Mouse (Mus musculus): ENCODE measurements around the gene Psenen.
A peak's percentile ranks its signal among the peaks of the same experiment; 100 is the strongest.

The Psenen gene

DNA sequence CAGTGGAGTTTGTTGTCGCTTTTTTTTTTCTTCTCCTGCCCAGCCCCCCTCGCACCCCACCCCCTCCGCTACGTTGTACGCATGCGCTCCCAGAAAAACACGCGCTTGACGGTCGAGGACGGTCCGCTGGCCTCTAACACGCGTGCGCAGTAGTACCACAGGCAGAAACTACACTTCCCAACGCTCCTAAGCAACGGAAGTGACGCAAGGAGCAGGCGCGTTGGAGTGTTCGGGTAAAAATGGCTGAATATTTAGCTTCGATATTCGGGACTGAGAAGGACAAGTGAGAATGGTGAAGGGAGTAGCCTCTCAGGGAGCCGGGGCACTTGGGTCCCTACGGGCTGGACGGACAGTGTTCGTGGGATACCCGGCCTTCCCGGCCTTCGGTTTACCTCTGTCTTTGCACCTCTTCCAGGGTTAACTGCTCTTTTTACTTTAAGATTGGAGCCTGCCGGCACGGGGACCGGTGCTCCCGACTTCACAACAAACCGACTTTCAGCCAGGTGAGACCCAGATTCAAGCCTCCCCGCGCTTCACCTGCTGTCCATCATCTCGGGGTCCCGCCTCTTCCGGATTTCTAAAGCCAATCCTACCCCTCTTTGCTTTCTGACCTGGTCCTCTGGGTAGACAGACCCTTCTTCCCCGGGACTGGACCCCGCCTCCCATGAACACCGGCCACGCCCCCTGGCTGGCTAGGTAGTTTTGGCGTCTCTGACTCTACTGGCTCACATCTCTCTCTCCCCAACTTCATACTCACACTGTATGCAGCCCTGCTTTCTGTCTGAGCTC, at the start of gene Psenen, which contains the start of the genes U2af1l4 and Gm49396:
Gene Psenen, minus strand, starts transcription at position 511 of the 789 bp plus-strand sequence.
Gene U2af1l4, plus strand, starts transcription at position 185 of the 789 bp plus-strand sequence.
Gene Gm49396, plus strand, starts transcription at position 228 of the 789 bp plus-strand sequence.
- DNase-seq (ENCODE audit: low spot score): peak; percentile 96

DNA sequence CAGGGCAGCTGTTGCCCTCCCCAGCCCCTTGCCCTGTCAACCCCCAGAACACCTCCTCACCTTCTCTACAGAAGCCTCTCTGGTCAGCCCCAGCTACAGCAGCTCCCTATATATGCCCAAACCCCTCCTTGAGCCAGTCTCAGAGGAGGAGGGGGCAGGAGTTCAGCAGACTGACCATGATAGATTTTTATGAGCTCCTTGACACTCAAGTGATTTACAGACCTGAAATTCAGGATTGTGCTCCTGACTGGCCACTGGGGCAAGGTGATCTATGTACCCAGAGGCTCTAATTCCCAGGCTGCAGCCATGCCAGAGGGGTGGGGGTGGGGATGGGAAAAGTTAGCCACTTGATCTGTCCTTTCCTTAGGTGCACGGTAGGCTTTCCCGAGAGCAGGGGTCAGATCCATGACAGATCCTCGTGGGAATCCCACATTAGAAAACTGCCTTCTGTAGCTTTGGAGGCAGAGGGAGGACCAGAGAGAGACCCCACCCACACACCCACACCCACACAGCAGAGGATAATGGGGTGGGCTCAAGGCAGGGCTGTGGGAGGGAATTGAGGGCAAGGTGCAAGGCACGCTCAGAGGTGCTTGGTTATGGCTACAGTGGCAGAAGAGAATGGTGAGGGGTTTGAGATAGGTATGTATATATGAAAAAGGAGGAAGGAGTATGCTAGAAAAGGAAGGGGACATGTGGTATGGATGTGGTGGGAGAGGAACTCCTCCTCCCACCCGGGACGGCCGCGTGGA, 49.4 kb upstream of the Psenen start, which contains the start of gene Upk1a:
Gene Upk1a, minus strand, starts transcription at position 194 of the 749 bp plus-strand sequence.
- DNase-seq (ENCODE audit: low spot score): no peak

DNA sequence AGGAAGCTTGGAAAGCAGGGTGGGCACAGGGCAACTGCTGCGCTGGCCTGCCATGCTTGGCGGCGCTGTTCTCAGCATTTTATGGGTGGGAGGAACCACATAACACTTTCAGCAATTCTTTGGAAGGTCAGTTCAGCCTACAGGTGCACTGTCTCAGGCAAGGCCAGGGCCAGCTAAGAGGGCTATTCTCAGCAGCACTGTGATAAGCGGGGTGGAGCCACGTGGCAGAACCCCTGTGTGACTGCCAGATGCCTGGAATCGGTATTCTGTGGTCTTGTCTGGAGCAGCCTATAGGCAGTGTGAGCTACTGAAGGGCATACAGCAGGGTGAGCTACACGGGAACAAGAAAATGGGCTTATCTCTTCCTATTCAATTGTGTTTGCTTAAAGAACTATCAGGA, 46.6 kb upstream of the Psenen start:
- no peak for DNase-seq (ENCODE audit: low spot score)

DNA sequence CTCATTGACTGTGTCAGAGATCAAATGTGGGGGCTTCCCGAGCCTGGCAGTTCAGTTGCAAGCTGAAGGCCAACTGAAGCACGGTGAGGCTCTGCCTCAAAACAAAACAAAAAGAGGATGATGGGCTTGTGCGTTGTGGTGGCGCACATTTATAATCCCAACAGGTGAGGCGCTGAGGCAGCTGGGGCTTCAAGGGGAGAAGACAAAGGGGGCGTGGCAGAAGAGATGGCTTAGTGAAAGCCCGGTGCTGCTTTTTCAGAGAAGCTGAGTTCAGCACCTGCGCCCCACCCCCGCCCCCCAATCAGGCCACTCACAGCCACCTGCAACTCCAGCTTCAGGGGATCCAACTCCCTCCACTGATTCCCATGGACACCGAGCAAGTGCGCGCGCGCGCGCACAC, 45.0 kb upstream of the Psenen start:
- no peak for DNase-seq (ENCODE audit: low spot score)

DNA sequence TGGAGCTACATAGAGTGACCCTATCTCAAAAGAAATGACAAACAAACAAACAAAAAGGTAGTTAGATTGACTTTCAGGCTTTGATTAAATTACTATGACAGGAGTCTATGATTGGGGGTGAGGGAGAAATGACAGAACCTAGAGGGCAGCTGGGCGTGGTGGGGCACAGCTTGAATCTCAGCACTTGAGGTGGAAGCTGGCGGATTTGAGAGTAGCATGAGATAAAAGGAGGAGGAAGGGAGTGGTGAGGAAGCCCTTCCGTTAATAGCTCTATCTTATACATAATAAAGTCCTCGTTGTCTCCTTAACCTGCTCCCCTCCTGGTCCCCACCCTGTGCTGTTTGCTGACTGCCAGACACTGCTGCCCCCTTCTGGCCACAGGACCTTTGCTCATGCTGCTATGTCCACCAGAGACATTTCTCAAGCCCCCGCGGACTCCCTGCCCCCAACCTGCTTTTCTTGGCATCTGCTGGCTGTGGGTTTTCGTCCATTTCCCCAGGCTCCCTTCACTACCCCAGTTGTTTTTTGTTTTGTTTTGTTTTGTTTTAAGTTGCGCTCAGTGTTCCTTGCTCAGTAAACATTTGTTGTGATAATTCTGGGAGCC, 44.4 kb upstream of the Psenen start:
- DNase-seq (ENCODE audit: low spot score): peak; percentile 68

DNA sequence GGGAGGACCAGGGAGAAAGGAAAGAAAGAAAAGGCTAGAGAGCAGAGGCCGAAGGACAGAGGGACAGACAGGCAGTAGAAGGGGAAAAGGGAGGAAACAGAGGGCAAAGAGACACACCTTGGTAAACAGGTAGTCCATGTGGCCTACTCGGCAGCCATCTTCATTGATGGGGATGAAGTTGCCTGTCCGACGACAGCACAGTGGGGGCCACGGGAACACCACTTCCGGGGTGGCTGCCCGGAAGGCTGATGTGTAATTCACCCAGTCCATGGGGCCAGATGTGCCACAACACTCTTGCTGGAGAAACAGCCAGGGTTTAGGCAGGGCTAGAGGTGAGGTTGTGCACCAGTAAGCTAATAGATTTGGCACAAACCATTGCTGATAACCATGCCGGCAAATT, 41.5 kb upstream of the Psenen start:
- no peak for DNase-seq (ENCODE audit: low spot score)

DNA sequence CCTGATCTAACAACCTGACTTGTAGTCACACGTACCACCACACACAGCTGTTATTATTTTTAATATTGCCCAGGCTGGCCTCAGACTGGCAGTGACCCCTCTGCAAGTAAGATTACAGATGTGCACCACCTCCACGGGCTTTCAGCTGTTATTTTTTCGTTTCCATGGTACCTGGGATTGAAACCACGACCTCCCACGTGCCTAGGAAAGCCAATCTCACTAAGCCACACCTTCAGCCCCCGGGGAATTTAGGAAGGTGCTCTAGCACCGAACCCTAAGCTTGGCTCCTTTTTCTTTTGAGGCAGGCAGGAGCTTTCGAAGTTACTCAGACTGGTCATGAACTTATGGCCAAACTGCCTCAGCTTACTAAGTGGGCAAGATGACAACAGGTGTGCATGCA, 41.0 kb upstream of the Psenen start:
- no peak for DNase-seq (ENCODE audit: low spot score)

DNA sequence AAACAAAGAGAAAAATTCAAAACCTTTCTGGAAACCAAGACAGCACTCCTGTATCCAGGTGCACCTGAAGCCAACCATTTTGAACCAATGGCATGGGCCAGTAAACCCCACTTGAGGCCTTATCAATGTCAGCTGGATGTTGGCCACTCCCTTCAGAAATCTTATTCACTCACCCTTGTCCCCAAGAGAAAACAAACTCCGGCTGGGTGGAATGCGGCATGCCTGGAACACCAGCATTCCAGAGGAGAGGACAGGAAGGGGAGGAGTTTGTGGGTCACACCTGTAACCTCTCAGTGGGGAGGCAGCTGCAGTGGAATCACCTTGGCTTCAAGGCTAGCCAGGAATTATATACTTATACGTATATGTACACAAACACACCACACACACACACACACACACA, 39.2 kb upstream of the Psenen start:
- DNase-seq (ENCODE audit: low spot score): no peak

DNA sequence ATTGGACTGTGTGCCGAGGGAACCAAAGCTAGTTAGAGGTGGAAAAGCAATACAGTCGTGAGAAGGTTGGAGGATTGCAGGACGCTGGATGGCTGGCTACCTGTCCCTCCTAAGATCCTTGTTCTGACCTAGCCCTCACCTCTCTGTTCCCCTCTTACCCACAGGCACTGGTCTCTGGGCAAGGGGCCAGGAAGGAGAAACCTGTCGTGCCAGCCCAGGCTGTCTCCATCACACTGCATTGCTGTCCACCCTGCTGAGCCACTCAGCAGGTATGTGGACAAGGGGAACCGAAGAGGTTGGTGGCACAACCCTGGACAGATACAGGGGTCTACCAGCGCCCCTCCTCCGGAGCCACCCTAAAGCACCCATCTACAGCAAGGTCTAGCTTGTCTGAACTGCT, 37.2 kb upstream of the Psenen start:
- DNase-seq (ENCODE audit: low spot score): no peak

DNA sequence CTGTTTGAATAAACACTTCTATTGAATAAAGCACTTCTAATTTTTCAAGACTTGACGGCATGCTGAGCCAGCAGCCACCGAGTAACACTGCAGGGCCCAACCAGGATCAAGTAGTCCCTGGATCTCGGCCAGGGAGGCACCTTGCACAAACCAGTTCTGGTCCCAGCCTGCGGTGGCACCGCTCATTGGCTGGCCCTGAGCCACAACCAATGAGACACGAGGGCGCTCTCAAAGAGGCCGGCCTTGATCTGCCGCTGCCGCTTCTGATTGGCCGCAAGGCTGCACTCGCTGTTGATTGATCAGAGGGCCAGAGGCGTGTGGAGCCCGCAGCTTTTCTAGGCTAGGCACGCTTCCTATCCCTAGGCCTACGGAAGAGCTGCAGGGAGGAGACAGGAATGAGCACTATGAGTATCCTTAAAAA, 36.5 kb upstream of the Psenen start:
- peak; percentile 48 for DNase-seq (ENCODE audit: low spot score)

DNA sequence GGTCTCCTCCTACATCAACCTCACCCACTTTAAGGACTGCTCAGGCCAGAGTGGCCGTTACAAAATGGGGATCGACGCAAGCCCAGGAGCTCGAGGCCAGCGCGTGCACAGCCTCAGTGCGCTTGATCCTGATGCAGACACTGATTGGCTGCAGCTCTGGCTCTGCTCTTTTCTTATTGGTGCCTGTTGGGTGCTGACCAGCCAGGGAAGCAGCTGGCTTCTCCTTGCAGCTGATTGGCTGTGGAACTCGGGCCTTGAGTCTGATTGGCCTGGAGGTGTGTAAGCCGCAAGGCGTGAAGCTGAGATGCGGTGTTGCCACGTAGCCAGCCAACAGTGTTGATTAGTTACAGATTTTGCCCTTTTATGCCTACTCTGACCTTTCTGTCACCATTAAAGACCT, 35.4 kb upstream of the Psenen start, which contains the start of gene Zbtb32:
Gene Zbtb32, minus strand, starts transcription at position 124 of the 400 bp plus-strand sequence.
- no peak for DNase-seq (ENCODE audit: low spot score)

DNA sequence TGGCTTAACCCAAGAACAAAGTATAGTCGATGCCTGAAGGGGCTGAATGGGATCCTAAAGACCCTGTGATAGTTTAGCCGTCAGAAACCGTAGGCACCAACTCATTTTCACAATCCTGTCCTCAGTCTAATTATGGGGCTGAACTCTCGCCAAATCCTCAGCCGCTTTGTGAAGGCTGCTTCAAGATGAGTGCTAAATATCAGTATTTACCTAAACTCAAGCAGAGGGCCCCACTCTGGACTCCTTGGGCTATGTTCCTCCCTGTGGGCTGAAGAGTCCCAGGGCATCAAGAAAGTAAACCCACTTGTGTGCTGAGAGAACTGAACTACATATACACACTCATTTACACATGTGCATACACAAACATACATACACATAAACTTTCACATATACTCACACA, 33.4 kb upstream of the Psenen start:
- no peak for DNase-seq (ENCODE audit: low spot score)

DNA sequence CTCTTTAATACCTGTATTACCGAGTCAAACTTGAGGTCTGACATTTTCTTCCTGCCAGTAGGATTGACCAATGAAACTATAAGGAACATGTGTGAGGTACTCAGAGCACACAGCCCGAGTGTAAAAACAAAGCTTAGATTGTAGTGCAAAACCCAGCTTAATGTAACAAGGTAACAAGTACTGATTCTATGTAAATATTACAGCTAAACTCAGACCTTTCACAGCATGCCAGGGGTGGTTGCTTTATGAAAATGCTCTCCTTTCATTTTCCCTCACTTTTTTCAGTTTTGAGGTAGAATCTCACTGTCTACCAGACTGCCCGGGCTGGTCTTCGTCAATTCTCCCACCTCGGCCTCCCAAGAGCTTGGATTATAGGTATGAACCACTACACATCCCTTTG, 32.7 kb upstream of the Psenen start:
- DNase-seq (ENCODE audit: low spot score): no peak

DNA sequence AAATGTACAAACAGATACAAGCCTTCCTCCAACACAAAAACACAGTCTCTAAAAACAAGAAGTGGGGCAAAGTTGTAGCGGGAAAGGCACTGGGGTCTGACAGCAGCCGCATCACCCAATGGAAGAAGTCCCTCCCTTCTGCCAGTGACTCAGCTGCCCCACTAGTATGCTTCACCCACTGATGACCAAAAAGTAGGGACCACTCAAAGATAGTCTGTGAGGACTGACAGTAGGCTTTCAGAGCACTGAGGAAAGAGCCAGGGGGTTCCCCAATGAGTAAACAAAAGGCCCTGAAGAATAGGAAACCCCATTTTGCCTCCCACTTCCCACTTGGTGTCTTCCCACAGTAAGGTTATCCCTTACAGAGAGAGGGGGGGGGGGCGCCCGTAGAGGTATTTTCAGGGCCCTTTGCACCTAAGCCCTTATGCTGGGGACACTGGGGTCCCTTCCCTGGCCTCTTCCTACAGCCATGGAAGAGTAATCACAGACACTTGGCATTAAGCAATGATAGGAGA, 31.1 kb upstream of the Psenen start:
- no peak for DNase-seq (ENCODE audit: low spot score)

DNA sequence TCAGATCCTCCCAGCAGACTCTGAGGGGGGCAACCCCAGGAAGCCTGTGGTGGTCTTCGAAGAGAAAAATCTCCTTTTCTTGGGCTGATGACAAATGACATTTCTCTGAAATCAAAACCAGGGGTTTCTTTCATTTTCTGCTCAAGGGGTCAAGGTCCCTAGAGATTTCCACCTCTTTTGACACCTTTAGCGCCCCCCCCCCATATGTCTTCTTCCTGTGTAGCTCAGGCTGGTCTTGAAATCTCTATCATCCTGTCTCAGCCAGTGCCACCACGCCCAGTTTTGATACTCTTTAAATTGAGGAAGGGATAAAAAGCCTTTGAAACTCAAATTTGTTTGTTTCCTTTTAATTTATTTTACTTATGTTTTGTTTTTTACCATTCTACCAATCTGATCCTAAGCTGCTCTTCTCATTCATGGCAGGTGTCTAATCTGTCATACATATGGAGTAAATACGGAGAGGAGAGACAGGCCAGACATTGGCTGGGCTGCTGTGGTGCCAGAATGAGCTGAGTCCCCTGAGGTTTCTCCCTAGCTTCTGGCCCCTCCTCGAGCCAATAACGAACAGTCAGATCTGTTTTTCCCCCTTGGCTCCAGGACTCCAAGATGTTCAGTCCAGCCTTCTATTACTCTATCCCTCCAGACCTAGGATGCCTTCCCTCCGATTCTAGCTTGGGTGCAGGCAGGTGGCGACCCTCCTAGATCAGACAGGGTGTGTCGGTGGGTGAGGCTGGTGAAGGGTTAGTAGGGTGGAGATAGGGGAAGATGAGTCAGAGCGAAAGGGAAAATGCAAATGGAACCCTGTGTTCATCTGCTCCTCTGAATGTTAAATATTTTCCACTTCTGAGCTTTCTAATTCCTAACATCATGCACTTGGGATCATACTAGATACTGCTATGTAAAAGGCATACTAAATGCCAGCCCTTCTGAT, 30.4 kb upstream of the Psenen start:
- no peak for DNase-seq (ENCODE audit: low spot score)

DNA sequence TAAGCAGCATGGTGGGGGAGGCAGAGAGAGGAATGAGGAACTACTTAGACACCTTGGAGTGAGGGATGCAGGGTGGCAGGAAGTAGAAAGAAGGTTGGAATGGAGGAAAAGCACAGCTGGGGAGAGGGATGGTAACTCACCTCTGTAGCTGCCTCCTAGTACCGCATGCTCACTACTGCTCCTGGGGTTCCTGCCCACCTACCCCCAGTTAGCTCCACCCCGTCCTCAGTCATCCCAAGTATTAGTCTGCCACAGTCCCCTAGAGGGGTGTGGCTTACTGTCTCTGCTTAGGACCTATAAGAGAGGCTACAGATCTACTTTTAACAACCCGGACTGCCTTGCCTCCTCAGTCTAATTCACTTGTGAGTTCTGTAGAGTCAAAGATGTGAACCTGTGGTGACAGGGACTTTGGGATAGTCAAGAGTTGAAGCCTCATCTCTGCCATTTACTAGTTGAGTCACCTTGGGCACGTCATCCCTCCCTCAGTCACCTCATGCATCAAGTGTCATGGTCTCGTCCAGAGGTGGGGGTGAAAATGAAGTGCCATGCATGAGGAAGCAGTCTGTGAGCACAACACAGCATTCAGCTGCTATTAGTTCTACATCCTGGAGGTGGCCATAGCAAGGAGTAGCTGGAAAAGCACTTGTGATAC, 29.5 kb upstream of the Psenen start:
- DNase-seq (ENCODE audit: low spot score): no peak

DNA sequence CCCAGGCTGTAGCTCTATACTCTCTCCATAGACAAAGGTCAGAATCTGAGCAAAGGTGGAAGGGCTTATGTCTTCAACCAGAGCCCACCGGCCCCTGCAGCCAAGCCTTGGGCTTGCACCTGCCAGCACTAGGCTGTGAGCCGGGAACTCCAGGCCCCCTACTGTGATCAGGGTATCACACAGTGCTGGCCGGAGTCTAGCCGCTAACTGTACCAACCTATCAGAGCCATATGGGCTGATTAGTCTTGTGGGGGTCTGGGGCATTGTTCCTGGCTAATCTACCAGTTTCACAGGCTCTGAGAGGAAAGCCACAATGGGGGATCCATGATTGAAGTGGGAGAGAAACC, 28.2 kb upstream of the Psenen start:
- no peak for DNase-seq (ENCODE audit: low spot score)

DNA sequence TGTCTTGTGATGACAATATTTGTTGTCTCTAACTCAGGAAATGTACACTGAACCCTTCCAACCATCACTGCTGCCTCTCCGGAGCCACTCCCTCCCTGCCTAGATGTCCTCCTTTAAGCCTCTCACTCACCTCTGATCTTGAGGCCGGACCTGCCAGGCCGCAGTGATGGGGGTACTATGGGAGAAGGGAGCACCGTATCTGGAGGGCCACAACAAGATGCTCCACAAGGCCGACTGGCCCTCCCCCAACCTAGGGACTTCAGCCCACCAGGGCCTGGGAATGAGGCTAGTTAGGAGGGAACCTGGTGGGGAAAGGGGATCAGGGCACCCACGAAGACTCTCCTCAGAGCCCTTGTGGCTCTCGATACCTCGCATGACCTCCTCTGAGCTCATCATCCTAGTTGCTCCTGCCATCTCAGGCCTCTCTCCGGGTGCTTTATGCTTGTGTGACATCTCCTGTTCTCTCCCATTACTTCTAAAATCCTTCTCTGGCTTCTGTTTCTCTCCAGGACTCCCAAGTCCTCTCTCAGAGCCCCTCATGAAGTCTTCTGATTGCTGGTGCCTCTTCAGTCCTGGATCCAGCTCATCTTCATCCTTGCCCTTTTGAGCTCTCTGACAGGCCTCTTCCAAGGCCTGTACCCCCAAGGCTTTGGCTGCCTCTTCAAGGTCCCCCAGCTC, 27.6 kb upstream of the Psenen start:
- no peak for DNase-seq (ENCODE audit: low spot score)

DNA sequence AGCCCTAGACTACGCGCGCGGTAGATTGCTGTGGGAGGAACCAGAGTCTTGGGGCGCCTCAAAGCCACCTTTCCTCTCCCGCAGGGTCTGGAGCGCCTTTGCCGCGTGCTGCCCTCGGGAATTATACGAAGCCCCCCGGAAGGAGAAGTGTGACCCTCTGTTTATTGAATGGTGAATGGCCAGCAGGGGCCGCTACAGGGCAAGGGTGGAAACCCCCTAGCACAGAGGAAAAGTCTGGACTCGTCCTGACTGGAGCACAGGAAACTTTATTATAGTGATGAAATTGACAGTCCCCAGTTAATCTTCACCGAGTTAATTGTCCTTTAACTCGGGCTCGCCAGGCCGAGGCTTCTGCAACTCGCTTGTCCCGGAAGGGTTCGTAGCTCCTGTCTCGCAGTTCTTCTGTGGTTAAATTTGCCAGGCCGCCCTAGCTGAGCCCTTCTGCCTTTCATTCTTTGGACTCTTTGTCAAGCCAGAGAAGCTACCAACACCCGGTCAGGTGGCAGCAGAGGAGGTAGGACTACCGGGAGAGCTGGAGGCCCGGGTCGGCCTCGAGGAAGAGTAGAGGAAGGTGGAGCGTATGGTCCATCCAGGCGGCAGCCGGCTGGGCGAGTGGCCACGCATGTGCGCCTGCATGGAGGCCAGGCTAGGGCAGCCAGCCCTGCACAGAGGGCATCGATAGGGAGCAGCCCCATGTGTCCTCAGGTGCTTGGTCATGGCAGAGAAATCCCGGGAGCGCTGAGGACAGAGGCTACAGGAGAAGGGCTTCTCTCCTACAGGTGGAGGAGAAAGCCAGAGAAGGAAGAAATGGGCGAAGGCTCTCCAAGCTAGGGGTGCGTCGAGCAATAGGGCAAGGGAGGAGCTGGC, 26.2 kb upstream of the Psenen start:
- peak; percentile 60 for DNase-seq (ENCODE audit: low spot score)
